Mouse (Mus musculus): ENCODE results near the gene Abca8a.

The Abca8a gene

DNA sequence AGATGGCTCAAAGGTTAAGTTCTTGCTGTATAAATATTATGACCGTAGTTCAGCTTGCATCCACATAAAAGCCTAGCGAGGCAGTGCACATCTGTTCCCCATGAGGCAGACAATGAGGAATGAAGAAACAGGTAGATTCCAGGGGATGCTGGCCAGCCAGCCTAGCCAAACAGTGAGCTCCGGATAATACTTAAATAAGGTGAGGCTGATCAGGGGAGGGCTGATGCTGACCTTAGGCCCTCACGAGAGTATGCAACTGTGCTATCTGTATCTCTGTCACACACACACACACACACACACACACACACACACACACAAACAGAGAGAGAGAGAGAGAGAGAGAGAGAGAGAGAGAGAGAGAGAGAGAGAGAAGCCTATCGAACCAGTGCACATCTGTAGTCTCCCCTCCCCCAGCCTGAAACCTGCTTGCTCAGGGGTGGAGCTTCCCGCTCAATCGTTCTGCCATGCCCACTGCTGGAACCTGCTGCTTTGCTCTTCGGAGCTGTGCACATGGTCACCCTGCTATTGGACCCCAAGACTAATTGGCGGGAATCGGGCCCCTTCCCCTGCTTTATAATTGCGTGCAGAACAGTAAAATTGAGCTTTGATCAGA, 108.2 kb downstream of the Abca8a start:
- 60% methylated on average over 11 of the region's 11 CpGs for WGBS

DNA sequence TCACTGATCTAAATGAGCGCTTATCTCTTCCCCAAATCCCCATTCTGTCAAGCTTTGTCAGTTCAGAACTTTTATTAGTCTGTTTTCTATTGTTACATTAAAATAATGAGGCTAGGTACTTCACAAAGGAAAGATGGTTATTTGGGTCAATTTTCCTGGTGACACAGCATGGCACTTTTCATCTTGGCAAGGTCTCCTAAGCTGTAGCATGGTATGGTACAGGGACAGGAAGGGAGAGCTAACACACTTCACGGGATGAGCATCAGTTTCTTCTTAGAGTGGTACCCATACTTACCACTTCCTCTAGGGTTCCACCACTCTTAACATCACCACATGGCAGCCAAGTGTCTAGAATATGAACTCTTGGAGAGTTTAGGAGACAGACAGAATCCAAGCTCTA, 113.9 kb downstream of the Abca8a start:
- 96% methylated on average over 2 of the region's 2 CpGs for WGBS
